Mouse (Mus musculus): ENCODE results near the gene Plekha8.

The Plekha8 gene

GRCm38 (mm10) chr6:54594469-54595329 is at the start of gene Plekha8:
Plekha8 (plus strand) TSS chr6:54595111.
- peak; percentile 90 for DNase-seq (ENCODE audit: low read depth, low spot score)

- DNase-seq (ENCODE audit: low read depth, low spot score) = no peak
Measured at GRCm38 (mm10) chr6:54548314-54549019, 46.4 kb upstream of the Plekha8 start.

- no peak for DNase-seq (ENCODE audit: low read depth, low spot score)
Measured at GRCm38 (mm10) chr6:54549311-54549710, 45.6 kb upstream of the Plekha8 start.

- DNase-seq (ENCODE audit: low read depth, low spot score) = no peak
Measured at GRCm38 (mm10) chr6:54550801-54551323, 44.0 kb upstream of the Plekha8 start.

GRCm38 (mm10) chr6:54552721-54553413 is 42.0 kb upstream of the Plekha8 start:
- no peak for DNase-seq (ENCODE audit: low read depth, low spot score)

- DNase-seq (ENCODE audit: low read depth, low spot score) = no peak
Measured at GRCm38 (mm10) chr6:54553632-54554031, 41.3 kb upstream of the Plekha8 start.

GRCm38 (mm10) chr6:54554341-54555110 is 40.4 kb upstream of the Plekha8 start:
- DNase-seq (ENCODE audit: low read depth, low spot score) = no peak

GRCm38 (mm10) chr6:54555816-54556215 is 39.1 kb upstream of the Plekha8 start:
- no peak for DNase-seq (ENCODE audit: low read depth, low spot score)

- DNase-seq (ENCODE audit: low read depth, low spot score) = no peak
Measured at GRCm38 (mm10) chr6:54557671-54558070, 37.2 kb upstream of the Plekha8 start.

- DNase-seq (ENCODE audit: low read depth, low spot score) = no peak
Measured at GRCm38 (mm10) chr6:54558466-54558865, 36.4 kb upstream of the Plekha8 start.

GRCm38 (mm10) chr6:54562018-54562809 is 32.7 kb upstream of the Plekha8 start:
- DNase-seq (ENCODE audit: low read depth, low spot score) = no peak

GRCm38 (mm10) chr6:54563561-54563960 is 31.4 kb upstream of the Plekha8 start:
- no peak for DNase-seq (ENCODE audit: low read depth, low spot score)

GRCm38 (mm10) chr6:54564506-54564991 is 30.4 kb upstream of the Plekha8 start:
- no peak for DNase-seq (ENCODE audit: low read depth, low spot score)

GRCm38 (mm10) chr6:54565012-54565411 is 29.9 kb upstream of the Plekha8 start:
- DNase-seq (ENCODE audit: low read depth, low spot score) = no peak

- DNase-seq (ENCODE audit: low read depth, low spot score) = no peak
Measured at GRCm38 (mm10) chr6:54565665-54566545, 29.0 kb upstream of the Plekha8 start, which contains the start of gene Scrn1. Scrn1 (minus strand) TSS chr6:54566489.

GRCm38 (mm10) chr6:54566546-54566919 is 28.4 kb upstream of the Plekha8 start:
- no peak for DNase-seq (ENCODE audit: low read depth, low spot score)

GRCm38 (mm10) chr6:54569776-54570175 is 25.1 kb upstream of the Plekha8 start:
- DNase-seq (ENCODE audit: low read depth, low spot score) = no peak

- DNase-seq (ENCODE audit: low read depth, low spot score) = no peak
Measured at GRCm38 (mm10) chr6:54573218-54573955, 21.5 kb upstream of the Plekha8 start.
